Mouse (Mus musculus): Measurements from ENCODE around the gene Plcl1.
A peak's percentile ranks its signal among the peaks of the same experiment; 100 is the strongest.
"Not testable (repeated sequence)": the region's sequence is repeated elsewhere in the genome, so short reads cannot be mapped to it uniquely, and the experiment has no call there.

The Plcl1 gene

GRCm38 (mm10) chr1:55438617-55439016 is 32.9 kb downstream of the Plcl1 start:
- no peak for DNase-seq (ENCODE audit: low read depth, low spot score)

- no peak for DNase-seq (ENCODE audit: low read depth, low spot score)
These were observed 39.4 kb downstream of the Plcl1 start for GRCm38 (mm10) chr1:55445043-55445688.

- no peak for DNase-seq (ENCODE audit: low read depth, low spot score)
These were observed 39.9 kb downstream of the Plcl1 start for GRCm38 (mm10) chr1:55445689-55446044.

GRCm38 (mm10) chr1:55446273-55446672 is 40.6 kb downstream of the Plcl1 start:
- no peak for DNase-seq (ENCODE audit: low read depth, low spot score)

GRCm38 (mm10) chr1:55446876-55447275 is 41.2 kb downstream of the Plcl1 start:
- no peak for DNase-seq (ENCODE audit: low read depth, low spot score)

- peak; percentile 54 for DNase-seq (ENCODE audit: low read depth, low spot score)
These were observed 41.9 kb downstream of the Plcl1 start for GRCm38 (mm10) chr1:55447661-55448060.

- no peak for DNase-seq (ENCODE audit: low read depth, low spot score)
These were observed 42.4 kb downstream of the Plcl1 start for GRCm38 (mm10) chr1:55448104-55448503.

GRCm38 (mm10) chr1:55449779-55450178 is 44.1 kb downstream of the Plcl1 start:
- no peak for DNase-seq (ENCODE audit: low read depth, low spot score)

- DNase-seq (ENCODE audit: low read depth, low spot score), result no peak
These were observed 48.4 kb downstream of the Plcl1 start for GRCm38 (mm10) chr1:55454119-55454518.

- DNase-seq (ENCODE audit: low read depth, low spot score), result no peak
These were observed 56.6 kb downstream of the Plcl1 start for GRCm38 (mm10) chr1:55462301-55462700.

GRCm38 (mm10) chr1:55473756-55474155 is 68.0 kb downstream of the Plcl1 start:
- DNase-seq (ENCODE audit: low read depth, low spot score), result peak; percentile 44

- no peak for DNase-seq (ENCODE audit: low read depth, low spot score)
These were observed 69.3 kb downstream of the Plcl1 start for GRCm38 (mm10) chr1:55474976-55475375.

- peak; percentile 61 for DNase-seq (ENCODE audit: low read depth, low spot score)
These were observed 81.7 kb downstream of the Plcl1 start for GRCm38 (mm10) chr1:55487371-55487770.

- no peak for DNase-seq (ENCODE audit: low read depth, low spot score)
These were observed 82.5 kb downstream of the Plcl1 start for GRCm38 (mm10) chr1:55488261-55488660.

- no peak for DNase-seq (ENCODE audit: low read depth, low spot score)
These were observed 83.6 kb downstream of the Plcl1 start for GRCm38 (mm10) chr1:55489355-55489754.

- no peak for DNase-seq (ENCODE audit: low read depth, low spot score)
These were observed 94.2 kb downstream of the Plcl1 start for GRCm38 (mm10) chr1:55499872-55500271.

GRCm38 (mm10) chr1:55500981-55501682 is 95.4 kb downstream of the Plcl1 start:
- DNase-seq (ENCODE audit: low read depth, low spot score), result no peak

GRCm38 (mm10) chr1:55505811-55506210 is 100.1 kb downstream of the Plcl1 start:
- no peak for DNase-seq (ENCODE audit: low read depth, low spot score)

- no peak for DNase-seq (ENCODE audit: low read depth, low spot score)
These were observed 101.3 kb downstream of the Plcl1 start for GRCm38 (mm10) chr1:55507061-55507460.

- no peak for DNase-seq (ENCODE audit: low read depth, low spot score)
These were observed 103.9 kb downstream of the Plcl1 start for GRCm38 (mm10) chr1:55509587-55509986.

- no peak for DNase-seq (ENCODE audit: low read depth, low spot score)
These were observed 106.4 kb downstream of the Plcl1 start for GRCm38 (mm10) chr1:55512165-55512564.

- not testable (repeated sequence) for DNase-seq (ENCODE audit: low read depth, low spot score)
These were observed 107.1 kb downstream of the Plcl1 start for GRCm38 (mm10) chr1:55512799-55513198.

GRCm38 (mm10) chr1:55517182-55517581 is 111.5 kb downstream of the Plcl1 start:
- DNase-seq (ENCODE audit: low read depth, low spot score), result no peak

Data from ES-CJ7 (cell line).